Mouse (Mus musculus) erythroblast, embryonic 14.5 days (primary cell): Measurements from ENCODE around the gene Lat2.

ENCODE experiments used
- GATA1 ChIP-seq: IDR thresholded peaks from 2 replicates; pipeline ENCODE4 v1.6.1; 2012; ENCODE audit warnings: low read length, inconsistent platforms, mixed read lengths
- TAL1 ChIP-seq: IDR thresholded peaks from 3 replicates; pipeline ENCODE4 v1.6.1; 2012; ENCODE audit warnings: low read length, inconsistent platforms, mixed read lengths

DNA sequence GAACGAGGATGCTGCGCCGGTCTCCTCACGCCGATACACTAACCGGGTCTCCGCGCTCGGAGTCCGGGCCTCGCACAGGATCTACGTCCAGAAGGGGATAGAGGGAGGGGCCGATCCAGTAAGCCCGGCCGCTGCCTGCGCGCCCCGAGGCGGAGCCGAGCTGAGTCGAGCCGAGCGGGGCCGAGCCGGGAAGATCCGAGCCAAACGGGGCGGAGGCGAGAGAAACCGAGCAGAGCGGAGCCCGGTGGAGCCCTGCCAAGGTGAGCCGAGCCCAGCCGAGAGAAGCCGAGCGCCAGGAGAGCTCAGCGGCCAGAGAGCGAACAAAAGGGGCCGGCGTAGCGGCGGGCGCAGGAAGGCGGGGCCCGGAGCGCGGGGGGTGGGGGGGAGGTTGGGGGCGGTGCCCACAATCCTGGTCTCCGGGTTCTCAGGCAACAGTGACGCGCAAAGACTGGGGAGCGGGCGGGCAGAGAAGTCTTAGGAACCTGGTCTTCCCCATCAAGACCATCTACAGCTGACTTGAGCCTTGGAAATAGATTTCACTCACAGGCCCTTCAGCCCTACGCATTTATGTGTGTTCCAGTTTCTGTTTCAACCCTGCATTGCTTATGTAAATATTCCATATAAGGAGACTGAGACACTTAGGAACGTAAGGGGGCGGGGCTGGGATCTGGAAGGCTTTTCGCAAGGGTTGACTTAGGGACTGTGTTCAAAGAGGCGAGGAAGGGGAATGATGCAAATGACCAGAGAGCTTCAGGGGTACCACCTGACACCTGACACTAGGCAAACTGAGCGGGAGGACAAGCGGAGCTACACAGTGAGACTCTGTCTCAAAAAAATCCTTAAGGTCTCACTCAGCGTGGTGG is 62.5 kb downstream of the Lat2 start, which contains the start of gene Clip2:
- TF ChIP-seq TAL1 (no peak), GATA1 (no peak)
